Mouse (Mus musculus) small intestine, adult 2 months (tissue): ENCODE measurements around the gene Ermp1. TPM values are rescaled to one million over a fixed set of nuclear protein-coding genes. Genes with fewer than 3 reads are reported as not detected.
A peak's percentile ranks its signal among the peaks of the same experiment; 100 is the strongest.

ENCODE experiments used
- H3K27ac ChIP-seq: fragments of 200-500 bp; 2 replicates; pipeline ENCODE4 v1.5.1; 2012; ENCODE audit warnings: low read depth, low read length, control low read depth, inconsistent platforms; ENCODE audit not compliant: insufficient read depth
- H3K27me3 ChIP-seq: fragments of 200-500 bp; 2 replicates; pipeline ENCODE4 v1.6.1; 2012; ENCODE audit warnings: mild to moderate bottlenecking, moderate library complexity, low read length, inconsistent platforms; ENCODE audit not compliant: control insufficient read depth, insufficient read depth
- H3K36me3 ChIP-seq: fragments of 200-500 bp; 2 replicates; pipeline ENCODE4 v1.6.1; 2012; ENCODE audit warnings: mild to moderate bottlenecking, low read length, control low read depth, inconsistent platforms; ENCODE audit not compliant: control insufficient read depth, insufficient read depth
- H3K4me1 ChIP-seq: fragments of 200-500 bp; 2 replicates; pipeline ENCODE4 v1.6.1; 2012; ENCODE audit warnings: low read length, inconsistent platforms, mixed read lengths; ENCODE audit not compliant: control insufficient read depth, insufficient read depth, insufficient read length
- H3K4me3 ChIP-seq: fragments of 200-500 bp; 2 replicates; pipeline ENCODE4 v1.5.1; 2012; ENCODE audit warnings: low read depth, mild to moderate bottlenecking, control low read depth, inconsistent platforms, low read length, moderate library complexity
- CTCF ChIP-seq: fragments of 200-500 bp; IDR thresholded peaks from 2 replicates; pipeline ENCODE4 v1.5.1; 2012; ENCODE audit warnings: low read depth, mild to moderate bottlenecking, control low read depth, inconsistent platforms, low read length, moderate library complexity, mixed read lengths; ENCODE audit not compliant: insufficient replicate concordance, insufficient read length; ENCODE audit errors: extremely low read depth
- POLR2A ChIP-seq: fragments of 200-500 bp; IDR thresholded peaks from 2 replicates; pipeline ENCODE4 v1.6.1; 2012; ENCODE audit warnings: low read depth, mild to moderate bottlenecking, control low read depth, inconsistent platforms, low read length, moderate library complexity
- WGBS: fragments of 180-500 bp; shearing (Covaris S2); methylation state at CpG from one replicate; pipeline ENCODE4 v1.1.7; 2018; 5-methylcytosine and 5-hydroxymethylcytosine counted together
- polyA plus RNA-seq: library from polyadenylated mRNA; depleted of rRNA; stranded (reverse); fragments of >200 nt; gene quantifications from 2 replicates; pipeline ENCODE4 v1.2.3, GENCODE M21; 2012; rRNA removed

Ermp1 gene
- polyA plus RNA-seq, 1 experiment: 9.4 TPM

- no peak overlapping the region for H3K4me3 ChIP-seq
- no peak overlapping the region for H3K27ac ChIP-seq
- H3K36me3 ChIP-seq: peaks cover 46% of the 10 kb centered on the region
- no peaks in the 10 kb centered on the region for H3K4me1 ChIP-seq
- no peaks in the 10 kb centered on the region for H3K27me3 ChIP-seq
- no peak for TF ChIP-seq CTCF
- TF ChIP-seq POLR2A: no peak
- 39% methylated on average over 2 of the region's 2 CpGs for WGBS
Observed at GRCm38 (mm10) chr19:29582439-29582838, 65.8 kb downstream of the Ermp1 start.

- H3K4me3 ChIP-seq: no peak overlapping the region
- 80% methylated on average over 1 of the region's 1 CpGs for WGBS
- no peaks in the 10 kb centered on the region for H3K27me3 ChIP-seq
- 0 out of 2 replicates have a peak, but pooled peaks cover 2% of the 10 kb centered on the region for H3K4me1 ChIP-seq
- no peak overlapping the region for H3K27ac ChIP-seq
- H3K36me3 ChIP-seq: peaks cover 21% of the 10 kb centered on the region
- TF ChIP-seq POLR2A (no peak), CTCF (no peak)
Observed at GRCm38 (mm10) chr19:29566512-29566911, 81.7 kb downstream of the Ermp1 start.

GRCm38 (mm10) chr19:29563258-29563779 lies 84.9 kb downstream of the Ermp1 start:
- TF ChIP-seq POLR2A (no peak), CTCF (0 out of 2 replicates have a peak, but pooled peaks have one; percentile 9)
- Histone ChIP-seq H3K27ac (no peak overlapping the region), H3K27me3 (no peaks in the 10 kb centered on the region), H3K4me3 (no peak overlapping the region), H3K4me1 (0 out of 2 replicates have a peak, but pooled peaks cover 2% of the 10 kb centered on the region), H3K36me3 (peaks cover 9% of the 10 kb centered on the region)
- WGBS: 58% methylated on average over 7 of the region's 7 CpGs

- WGBS: 31% methylated on average over 3 of the region's 3 CpGs
Observed at GRCm38 (mm10) chr19:29562603-29563002, 85.6 kb downstream of the Ermp1 start.

GRCm38 (mm10) chr19:29562166-29562565 lies 86.0 kb downstream of the Ermp1 start:
- Histone ChIP-seq H3K36me3 (peaks cover 9% of the 10 kb centered on the region), H3K27ac (no peak overlapping the region), H3K4me3 (no peak overlapping the region), H3K27me3 (no peaks in the 10 kb centered on the region), H3K4me1 (0 out of 2 replicates have a peak, but pooled peaks cover 2% of the 10 kb centered on the region)
- 47% methylated on average over 4 of the region's 4 CpGs for WGBS
- TF ChIP-seq POLR2A (no peak), CTCF (no peak)

More at GRCm38 (mm10) chr19:29562603-29563002, 85.6 kb downstream of the Ermp1 start:
- H3K4me3 ChIP-seq: no peak overlapping the region
- H3K27me3 ChIP-seq: no peaks in the 10 kb centered on the region
- H3K36me3 ChIP-seq: peaks cover 9% of the 10 kb centered on the region
- no peak for TF ChIP-seq POLR2A
- no peak for TF ChIP-seq CTCF
- H3K4me1 ChIP-seq: 0 out of 2 replicates have a peak, but pooled peaks cover 2% of the 10 kb centered on the region
- H3K27ac ChIP-seq: no peak overlapping the region

Other genes with a start within 250 kb of the Ermp1 start
- gene Pdcd1lg2, start 237.5 kb downstream of the Ermp1 start, polyA plus RNA-seq: 0.33 and 0.47 TPM in 2 replicates
- gene Ric1, start 126.1 kb downstream of the Ermp1 start, polyA plus RNA-seq: 4.1 and 6.7 TPM in 2 replicates
- gene Mlana, start 49.4 kb upstream of the Ermp1 start, polyA plus RNA-seq: not detected in 2 replicates
- gene 9930021J03Rik, start 157.6 kb upstream of the Ermp1 start, polyA plus RNA-seq: 1.3 and 2.8 TPM in 2 replicates
- 0.20 and 0.42 TPM in 2 replicates for gene Ranbp6, start 164.6 kb upstream of the Ermp1 start, polyA plus RNA-seq